Mouse (Mus musculus) naive thymus-derived CD4-positive, alpha-beta T cell, adult 2 months (primary cell): Measurements from ENCODE around the gene Nudt13.
"Not testable (repeated sequence)": the region's sequence is repeated elsewhere in the genome, so short reads cannot be mapped to it uniquely, and the experiment has no call there.

Source experiments
- DNase-seq: peaks from one replicate; pipeline ENCODE4 v3.0.0-alpha.2; 2011; ENCODE audit warnings: low read depth

Gene Nudt13

GRCm38 (mm10) chr14:20294117-20294892, at the start of gene Nudt13:
Gene Nudt13, plus strand, starts transcription at chr14:20294697.
- peak; percentile 88 for DNase-seq

GRCm38 (mm10) chr14:20245318-20245717, 49.2 kb upstream of the Nudt13 start:
- DNase-seq, result no peak

GRCm38 (mm10) chr14:20245861-20246260, 48.6 kb upstream of the Nudt13 start:
- DNase-seq, result no peak

DNA sequence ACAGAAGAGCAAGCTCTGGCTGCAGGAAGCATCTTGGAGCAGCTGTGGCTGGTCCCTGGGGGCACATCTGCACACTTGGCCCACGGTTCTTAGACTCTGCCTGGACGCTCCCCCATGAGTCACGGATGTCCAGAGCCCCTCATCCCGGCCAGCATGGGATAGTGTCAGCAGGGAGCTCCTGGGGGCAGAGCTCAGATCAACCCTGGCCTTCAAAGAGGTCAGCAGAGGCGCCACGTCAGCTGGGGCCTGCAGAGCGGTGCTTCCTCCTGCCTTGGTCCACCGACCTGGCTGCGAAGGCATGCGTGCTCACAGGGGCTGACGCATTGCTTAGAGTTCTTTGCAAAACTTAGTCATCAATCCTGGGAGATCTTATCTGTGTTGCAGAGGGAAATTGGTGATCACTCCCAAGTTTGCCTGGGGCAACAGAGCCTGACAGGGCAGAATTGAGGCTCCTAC, 47.7 kb upstream of the Nudt13 start:
- no peak for DNase-seq

- DNase-seq, result no peak
Measured at GRCm38 (mm10) chr14:20248001-20248400, 46.5 kb upstream of the Nudt13 start.

GRCm38 (mm10) chr14:20250237-20251171, 44.0 kb upstream of the Nudt13 start:
- no peak for DNase-seq

GRCm38 (mm10) chr14:20258185-20259113, 36.0 kb upstream of the Nudt13 start:
- DNase-seq, result peak; percentile 72

DNA sequence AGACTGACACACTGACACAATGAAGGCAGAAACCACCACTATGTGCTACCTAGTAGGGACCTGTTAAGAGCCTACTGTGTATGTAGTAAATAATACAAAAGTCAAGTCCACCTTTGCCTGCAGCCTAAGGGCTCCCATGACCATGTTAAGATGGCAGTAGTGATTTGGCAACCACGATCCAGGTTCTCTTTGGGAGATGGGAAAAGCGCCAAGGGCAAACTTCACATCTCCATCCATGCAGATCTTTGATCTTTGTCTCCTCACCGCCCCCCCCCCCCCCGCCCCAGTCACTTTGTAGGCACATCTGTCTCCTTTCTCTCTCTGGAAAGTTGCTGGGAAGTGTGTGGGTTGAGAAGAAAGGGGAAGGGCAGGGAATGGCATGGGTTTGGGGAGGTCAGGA, 32.2 kb upstream of the Nudt13 start:
- no peak for DNase-seq

DNA sequence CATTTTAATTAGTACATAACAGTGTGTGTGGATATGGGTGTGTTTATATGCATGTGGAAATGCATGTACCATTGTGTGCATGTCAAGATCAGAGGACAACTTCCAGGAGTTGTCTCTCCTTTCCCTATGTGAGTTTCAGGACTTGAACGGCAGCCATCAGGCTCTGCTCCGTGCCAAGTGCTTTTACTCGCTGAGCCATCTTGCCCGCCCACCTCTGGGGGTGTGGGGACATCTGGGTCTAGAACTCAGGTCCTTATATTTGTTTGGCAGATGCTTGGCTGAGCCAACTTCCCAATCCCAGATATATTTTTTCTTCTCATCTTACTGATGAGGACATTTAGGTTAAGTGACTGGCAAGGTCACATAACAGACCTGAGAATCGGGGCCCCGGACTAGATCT, 26.1 kb upstream of the Nudt13 start:
- no peak for DNase-seq

DNA sequence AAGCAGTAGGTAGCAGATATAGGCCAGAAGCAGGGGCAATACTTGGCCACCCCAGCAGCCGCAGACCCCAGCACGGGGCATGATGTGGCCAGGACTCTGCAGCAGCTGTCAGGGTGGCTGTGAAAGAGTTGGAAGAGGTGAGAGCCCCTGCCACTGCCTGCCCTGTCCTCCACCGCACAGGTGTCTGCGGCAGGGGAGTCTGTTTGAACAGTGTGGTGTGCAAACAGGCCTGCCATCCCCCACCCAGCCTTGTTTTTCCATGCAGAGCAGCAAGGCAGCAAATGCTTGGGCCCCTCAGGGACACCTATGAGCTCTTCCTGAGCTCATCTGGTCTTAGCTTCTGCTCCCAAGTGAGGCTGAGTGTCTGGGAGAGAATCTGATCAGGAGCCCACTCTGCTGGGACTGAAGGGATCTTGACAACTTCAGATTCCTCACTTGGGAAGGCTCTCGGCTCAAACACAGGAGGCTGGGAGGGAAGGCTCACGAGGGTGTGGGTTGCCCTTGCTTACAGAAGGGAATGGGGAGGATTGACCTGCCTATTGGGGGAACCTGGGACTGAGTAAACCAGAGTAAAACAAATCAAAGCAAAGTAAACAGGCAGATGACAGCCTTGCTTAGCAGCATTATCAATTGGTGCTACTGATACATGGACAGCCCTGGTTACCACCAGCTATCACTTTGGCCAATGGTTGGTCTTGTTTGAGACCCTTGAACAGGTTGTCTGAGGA, 25.3 kb upstream of the Nudt13 start, which contains the start of gene Kcnk16:
Gene Kcnk16, minus strand, starts transcription at position 118 of the 728 bp plus-strand sequence.
- no peak for DNase-seq

DNA sequence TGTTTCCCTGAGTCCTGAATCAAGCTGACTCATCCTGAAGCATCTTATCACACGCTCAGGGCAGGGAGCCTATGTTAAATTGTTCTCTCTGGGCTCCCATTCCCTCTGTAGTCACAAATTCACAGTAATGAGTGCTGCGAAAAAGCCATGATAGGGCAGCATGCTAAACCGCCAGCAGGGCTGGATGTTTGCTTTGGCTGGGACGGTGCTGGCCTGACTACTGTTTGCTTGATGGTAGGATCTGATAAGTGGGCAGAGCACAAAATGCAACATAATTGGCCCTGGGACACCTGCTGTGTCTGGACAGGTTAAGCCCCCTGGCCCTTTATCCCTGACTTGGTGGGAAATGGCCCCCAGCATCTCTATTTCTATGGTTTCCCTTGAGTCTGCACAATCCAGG, 3.1 kb upstream of the Nudt13 start:
- no peak for DNase-seq

GRCm38 (mm10) chr14:20294947-20295346, 450 bp downstream of the Nudt13 start:
- DNase-seq, result no peak

GRCm38 (mm10) chr14:20297616-20298015, 3.1 kb downstream of the Nudt13 start:
- DNase-seq, result no peak

- DNase-seq, result no peak
Measured at GRCm38 (mm10) chr14:20298131-20298530, 3.6 kb downstream of the Nudt13 start.

DNA sequence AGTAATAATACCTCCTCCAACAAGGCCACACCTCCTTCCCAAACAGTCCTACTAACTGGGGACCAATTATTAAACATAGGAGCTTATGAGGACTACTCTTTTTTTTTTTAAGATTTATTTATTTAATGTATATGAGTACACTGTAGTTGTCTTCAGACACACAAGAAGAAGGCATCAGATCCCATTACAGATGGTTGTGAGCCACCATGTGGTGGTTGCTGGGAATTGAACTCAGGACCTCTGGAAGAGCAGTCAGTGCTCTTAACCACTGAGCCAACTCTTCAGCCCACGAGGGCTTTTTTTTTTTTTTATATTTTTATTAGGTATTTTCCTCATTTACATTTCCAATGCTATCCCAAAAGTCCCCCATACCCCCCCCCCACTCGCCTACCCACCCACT, 10.6 kb downstream of the Nudt13 start:
- not testable (repeated sequence) for DNase-seq

DNA sequence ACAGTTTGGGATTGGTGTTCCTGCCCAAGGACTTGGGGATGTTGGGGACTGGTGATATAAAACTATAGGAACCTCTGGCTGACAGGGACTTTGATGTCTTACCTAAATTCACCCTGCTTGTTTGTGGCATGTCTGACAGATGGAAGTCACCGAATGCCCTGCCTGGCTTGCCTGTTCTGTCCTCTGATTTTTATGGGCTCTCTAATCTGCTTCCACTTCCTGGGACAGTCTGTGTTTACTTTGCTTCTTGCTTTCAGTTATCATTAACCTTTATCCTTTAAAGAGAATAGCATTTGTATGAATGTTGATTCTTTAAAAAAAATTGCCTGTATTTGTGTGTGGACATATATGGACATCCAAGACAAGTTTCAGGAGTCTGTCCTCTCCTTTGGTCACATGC, 20.6 kb downstream of the Nudt13 start:
- no peak for DNase-seq

- peak; percentile 47 for DNase-seq
Measured at GRCm38 (mm10) chr14:20319420-20319819, 24.9 kb downstream of the Nudt13 start.

DNA sequence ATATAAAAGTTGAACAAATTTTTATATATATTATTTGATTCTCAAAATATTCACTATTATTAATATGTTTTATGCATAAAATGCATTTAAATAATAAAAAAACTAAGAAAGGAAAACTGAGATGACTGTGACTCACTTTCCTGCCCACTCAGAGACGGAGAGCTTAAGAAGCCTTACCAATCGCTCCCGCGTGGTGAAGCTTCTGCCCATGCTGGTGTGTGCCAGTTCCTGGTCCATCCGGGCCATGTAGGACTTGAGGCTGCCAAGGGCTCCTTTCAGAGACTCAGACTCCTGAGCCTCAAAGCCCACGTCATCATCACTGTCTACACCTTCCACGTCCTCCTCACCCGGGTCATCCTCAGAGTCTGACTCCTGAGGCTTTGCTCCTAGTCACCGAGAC, 29.7 kb downstream of the Nudt13 start:
- no peak for DNase-seq

- no peak for DNase-seq
Measured at GRCm38 (mm10) chr14:20328474-20328873, 34.0 kb downstream of the Nudt13 start.

DNA sequence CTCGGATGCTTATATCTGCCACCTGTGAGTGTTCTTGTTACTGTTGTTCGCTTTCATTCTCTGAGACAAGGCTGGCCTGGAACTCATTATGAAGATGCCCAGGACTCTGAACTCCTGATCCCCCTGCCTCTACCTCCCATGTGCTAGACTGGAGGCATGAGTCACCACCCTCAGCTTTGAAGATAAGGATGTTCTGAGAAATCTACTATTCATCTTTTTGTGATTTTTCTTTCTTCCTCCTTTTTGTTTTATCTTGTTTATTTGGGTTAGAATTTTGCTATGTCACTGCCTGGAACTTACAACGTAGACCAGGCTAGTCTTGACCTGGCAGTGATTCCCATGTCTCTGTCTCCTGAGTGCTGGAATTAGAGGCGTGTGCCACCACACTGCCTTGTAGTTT, 36.8 kb downstream of the Nudt13 start:
- no peak for DNase-seq

- DNase-seq, result no peak
Measured at GRCm38 (mm10) chr14:20339415-20339814, 44.9 kb downstream of the Nudt13 start.
